Mouse (Mus musculus) C2C12 (cell line): Measurements from ENCODE around the gene Gm49339.

Experiments
- CEBPB ChIP-seq: IDR thresholded peaks from one replicate; pipeline ENCODE4 v1.6.1; 2011; ENCODE audit warnings: low read depth, mild to moderate bottlenecking, control low read depth, moderate library complexity
- CTCF ChIP-seq: IDR thresholded peaks from one replicate; pipeline ENCODE4 v1.5.1; 2011; ENCODE audit not compliant: control insufficient read depth, insufficient read depth, insufficient read length
- MAX ChIP-seq: IDR thresholded peaks from one replicate; pipeline ENCODE4 v1.6.1; 2011; ENCODE audit warnings: mild to moderate bottlenecking, control low read depth
- MYOD1 ChIP-seq: IDR thresholded peaks from one replicate; pipeline ENCODE4 v1.6.1; 2011; ENCODE audit warnings: low read depth; ENCODE audit not compliant: control insufficient read depth, insufficient read length
- MYOG ChIP-seq: IDR thresholded peaks from one replicate; pipeline ENCODE4 v1.6.1; 2011; ENCODE audit not compliant: control insufficient read depth, insufficient read length; ENCODE audit errors: extremely low read depth
- USF1 ChIP-seq: IDR thresholded peaks from one replicate; pipeline ENCODE4 v1.6.1; 2011; ENCODE audit warnings: low read depth, mild to moderate bottlenecking, control low read depth, moderate library complexity

DNA sequence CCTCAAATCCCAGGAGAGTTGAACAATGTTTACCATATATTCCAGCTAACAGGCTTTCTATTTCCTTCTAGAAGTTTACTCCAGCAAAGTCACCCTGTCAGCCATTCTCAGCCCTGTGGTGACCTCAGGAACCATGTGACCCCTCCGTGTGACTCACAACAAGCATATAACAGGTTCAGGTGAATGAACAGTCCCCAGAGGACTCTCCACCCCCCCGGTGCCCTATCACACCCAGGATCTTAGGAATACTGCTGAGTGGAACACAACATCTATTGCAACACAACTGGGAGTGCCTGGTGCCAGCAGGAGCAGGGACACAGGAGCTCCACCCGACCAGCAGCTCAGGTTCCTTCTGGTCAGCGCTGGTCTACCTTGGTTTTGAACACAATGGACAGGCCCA, 28.8 kb upstream of the Gm49339 start:
- no peak for TF ChIP-seq CTCF
- no peak for TF ChIP-seq MAX
- no peak for TF ChIP-seq CEBPB
- TF ChIP-seq MYOD1 = no peak
- no peak for TF ChIP-seq USF1
- no peak for TF ChIP-seq MYOG
